Mouse (Mus musculus) megakaryocyte, embryonic 14.5 days (primary cell): ENCODE results near the gene Pou4f2. TPM values are rescaled to one million over a fixed set of nuclear protein-coding genes. Genes with fewer than 3 reads are reported as not detected.

ENCODE experiments used
- H3K27me3 ChIP-seq: replicated peaks from 2 replicates; pipeline ENCODE3; 2012; ENCODE audit warnings: inconsistent platforms
- H3K36me3 ChIP-seq: replicated peaks from 2 replicates; pipeline ENCODE3; 2012; ENCODE audit warnings: low read length, inconsistent platforms, mixed read lengths
- H3K4me1 ChIP-seq: 2 replicates; pipeline ENCODE4 v1.6.1; 2012; ENCODE audit warnings: inconsistent platforms
- H3K4me3 ChIP-seq: replicated peaks from 2 replicates; pipeline ENCODE3; 2012; ENCODE audit warnings: moderate library complexity, mild to moderate bottlenecking, inconsistent platforms
- H3K9me3 ChIP-seq: 2 replicates; pipeline ENCODE4 v1.6.1; 2012; ENCODE audit warnings: inconsistent platforms
- FLI1 ChIP-seq: IDR thresholded peaks from 2 replicates; pipeline ENCODE4 v1.6.1; 2012; ENCODE audit warnings: low read length, inconsistent platforms, mixed read lengths
- GATA1 ChIP-seq: IDR thresholded peaks from 3 replicates; pipeline ENCODE4 v1.6.1; 2012; ENCODE audit warnings: mixed read lengths, low read length, inconsistent platforms, borderline replicate concordance
- polyA plus RNA-seq: library from polyadenylated mRNA; stranded (reverse); fragments of >175 nt; gene quantifications from 2 replicates; pipeline ENCODE4 v1.2.3, GENCODE M21; 2012; ENCODE audit warnings: low replicate concordance; ENCODE audit not compliant: insufficient read depth

Pou4f2 gene
- polyA plus RNA-seq, 1 experiment, result not detected

- peaks cover 38% of the 10 kb centered on the region for H3K27me3 ChIP-seq
- no peak overlapping the region for H3K4me3 ChIP-seq
- H3K4me1 ChIP-seq, result no peaks in the 10 kb centered on the region
- no peaks in the 10 kb centered on the region for H3K36me3 ChIP-seq
- no peaks in the 10 kb centered on the region; the same call in 1 of the 2 replicates for H3K9me3 ChIP-seq
- TF ChIP-seq GATA1 (no peak), FLI1 (no peak)
Measured at GRCm38 (mm10) chr8:78426455-78426854, 10.0 kb downstream of the Pou4f2 start.

GRCm38 (mm10) chr8:78423937-78424336 is 12.5 kb downstream of the Pou4f2 start:
- Histone ChIP-seq H3K36me3 (no peaks in the 10 kb centered on the region), H3K27me3 (peaks cover 53% of the 10 kb centered on the region), H3K4me3 (no peak overlapping the region), H3K9me3 (no peaks in the 10 kb centered on the region; the same call in 1 of the 2 replicates), H3K4me1 (peaks cover 4% of the 10 kb centered on the region; the same call in 1 of the 2 replicates)
- TF ChIP-seq GATA1 (no peak), FLI1 (no peak)

- TF ChIP-seq FLI1 (no peak), GATA1 (no peak)
- Histone ChIP-seq H3K4me1 (peaks cover 4% of the 10 kb centered on the region; the same call in 1 of the 2 replicates), H3K36me3 (no peaks in the 10 kb centered on the region), H3K27me3 (peaks cover 36% of the 10 kb centered on the region), H3K9me3 (no peaks in the 10 kb centered on the region), H3K4me3 (peak overlapping the region; percentile 50)
Measured at GRCm38 (mm10) chr8:78420101-78420503, 16.3 kb downstream of the Pou4f2 start.

- no peaks in the 10 kb centered on the region for H3K36me3 ChIP-seq
- peaks cover 32% of the 10 kb centered on the region for H3K27me3 ChIP-seq
- H3K4me3 ChIP-seq, result no peak overlapping the region
- 0 out of 2 replicates have a peak, but pooled peaks cover 3% of the 10 kb centered on the region for H3K9me3 ChIP-seq
- H3K4me1 ChIP-seq, result peaks cover 4% of the 10 kb centered on the region; the same call in 1 of the 2 replicates
- TF ChIP-seq FLI1 (no peak), GATA1 (no peak)
Measured at GRCm38 (mm10) chr8:78419272-78419671, 17.2 kb downstream of the Pou4f2 start.

- Histone ChIP-seq H3K36me3 (no peaks in the 10 kb centered on the region), H3K4me3 (no peak overlapping the region), H3K9me3 (peaks cover 9% of the 10 kb centered on the region; the same call in 1 of the 2 replicates), H3K4me1 (no peaks in the 10 kb centered on the region), H3K27me3 (no peaks in the 10 kb centered on the region)
- TF ChIP-seq GATA1, result no peak
- no peak for TF ChIP-seq FLI1
Measured at GRCm38 (mm10) chr8:78390756-78391155, 45.7 kb downstream of the Pou4f2 start.

Other genes with a start within 250 kb of the Pou4f2 start
- gene Ttc29, start 223.3 kb downstream of the Pou4f2 start, polyA plus RNA-seq, result not detected in 2 replicates
- gene Rbmxl1, start 72.3 kb upstream of the Pou4f2 start, polyA plus RNA-seq, result 11.5 and 82.0 TPM in 2 replicates
- 1.3 and 3.7 TPM in 2 replicates for gene Slc10a7, start 72.7 kb upstream of the Pou4f2 start, polyA plus RNA-seq